Mouse (Mus musculus) embryo, embryonic 11 days (tissue): ENCODE results near the gene Cd177.
"Not testable (repeated sequence)": the region's sequence is repeated elsewhere in the genome, so short reads cannot be mapped to it uniquely, and the experiment has no call there.

Experiments used
- DNase-seq: peaks from one replicate; pipeline ENCODE4 v3.0.0-alpha.2; 2015

The Cd177 gene

DNA sequence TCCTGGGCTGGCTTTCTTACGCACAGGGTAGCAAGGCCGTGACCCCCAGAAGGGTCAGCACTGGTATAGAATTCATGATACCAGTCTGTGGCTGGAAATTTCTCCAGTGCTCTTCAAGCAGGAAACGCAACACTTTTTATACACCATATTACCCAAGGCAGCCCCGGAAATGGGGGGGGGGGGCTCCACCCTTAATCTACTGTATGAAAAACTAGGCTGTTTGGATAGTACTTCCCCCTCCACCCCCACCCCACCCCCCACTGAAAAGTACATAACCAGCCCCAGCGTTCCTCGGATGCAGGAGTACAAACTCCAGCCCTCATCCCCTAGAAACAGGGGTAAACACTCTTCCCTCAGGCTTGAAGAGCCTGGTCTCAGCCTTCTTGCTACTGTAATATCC, at the start of gene Cd177:
TSS of gene Cd177 (minus strand) at position 101 of the 400 bp plus-strand sequence.
- no peak for DNase-seq

GRCm38 (mm10) chr7:24809041-24809440, 48.9 kb upstream of the Cd177 start:
- no peak for DNase-seq

DNA sequence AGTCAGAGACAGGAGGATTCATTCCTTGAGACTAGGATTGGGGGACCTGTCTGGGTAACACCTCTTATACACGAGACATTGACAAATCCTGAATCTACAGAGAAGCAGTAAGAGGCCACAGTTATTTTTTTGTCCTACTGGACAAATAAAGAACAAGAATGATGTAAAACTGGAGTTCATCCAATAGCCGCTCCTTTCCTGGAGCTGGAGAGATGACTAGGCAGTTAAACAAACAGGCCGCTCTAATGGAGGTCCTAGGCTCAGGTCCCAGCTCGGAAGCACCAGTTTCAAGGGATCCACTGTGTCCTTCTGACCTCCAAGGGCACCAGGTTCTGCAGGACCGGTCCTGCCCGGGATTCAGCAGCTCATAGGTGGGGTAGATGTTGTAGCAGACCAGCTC, 44.7 kb upstream of the Cd177 start:
- no peak for DNase-seq

- no peak for DNase-seq
These were observed 42.1 kb upstream of the Cd177 start for GRCm38 (mm10) chr7:24802149-24802767.

- DNase-seq = no peak
These were observed 37.8 kb upstream of the Cd177 start for GRCm38 (mm10) chr7:24797918-24798317.

GRCm38 (mm10) chr7:24776918-24777317, 16.8 kb upstream of the Cd177 start, which contains the start of gene Ceacam10:
Gene Ceacam10 (plus strand): TSS chr7:24777206.
- DNase-seq = not testable (repeated sequence)

DNA sequence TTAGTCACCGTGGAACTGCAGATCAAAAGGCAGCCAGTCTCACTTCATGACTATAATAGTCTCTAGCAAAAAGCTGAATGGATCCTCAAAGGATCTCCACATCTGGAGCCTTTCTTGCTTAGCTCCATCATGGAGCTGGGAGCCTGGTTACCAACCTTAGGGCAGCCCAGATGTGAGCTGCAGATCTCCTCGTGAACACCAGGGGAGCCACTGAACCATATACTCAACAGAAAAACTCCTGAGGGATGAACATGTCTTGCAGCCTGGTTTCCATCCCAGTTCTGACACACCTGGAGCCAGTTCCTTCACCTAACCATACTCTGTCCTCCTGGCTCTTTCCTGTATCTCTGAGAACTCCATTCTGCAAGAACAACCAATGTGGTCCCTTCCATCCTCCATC, 16.0 kb upstream of the Cd177 start:
- no peak for DNase-seq

DNA sequence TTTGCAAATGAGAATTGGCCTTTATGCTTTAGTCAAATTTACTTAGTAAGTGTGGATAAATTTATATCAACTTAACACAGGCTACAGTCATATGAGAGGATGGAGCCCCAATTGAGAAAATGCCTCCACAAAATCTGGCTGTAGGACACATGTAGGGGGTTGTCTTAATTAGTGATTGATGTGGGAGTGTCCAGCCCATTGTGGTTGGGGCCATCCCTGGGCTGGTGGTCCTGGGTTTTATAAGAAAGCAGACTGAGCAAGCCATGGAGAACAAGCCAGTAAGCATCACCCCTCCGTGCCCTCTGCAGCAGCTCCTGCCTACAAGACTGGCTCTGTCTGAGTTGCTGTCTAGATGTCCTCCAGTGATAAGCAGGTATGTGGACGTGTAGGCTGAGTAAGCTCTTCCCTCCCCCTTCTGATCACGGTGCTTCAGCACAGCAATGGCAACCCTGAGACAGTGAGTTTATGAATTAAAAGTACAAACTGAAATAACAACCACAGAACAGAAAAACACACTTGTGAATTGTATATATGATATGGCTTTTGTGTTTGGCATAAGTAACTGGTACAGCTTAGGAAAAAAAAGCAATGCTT, 13.9 kb upstream of the Cd177 start:
- no peak for DNase-seq

- no peak for DNase-seq
These were observed 11.2 kb upstream of the Cd177 start for GRCm38 (mm10) chr7:24771361-24771760.

- no peak for DNase-seq
These were observed 2.5 kb upstream of the Cd177 start for GRCm38 (mm10) chr7:24762574-24762973.

DNA sequence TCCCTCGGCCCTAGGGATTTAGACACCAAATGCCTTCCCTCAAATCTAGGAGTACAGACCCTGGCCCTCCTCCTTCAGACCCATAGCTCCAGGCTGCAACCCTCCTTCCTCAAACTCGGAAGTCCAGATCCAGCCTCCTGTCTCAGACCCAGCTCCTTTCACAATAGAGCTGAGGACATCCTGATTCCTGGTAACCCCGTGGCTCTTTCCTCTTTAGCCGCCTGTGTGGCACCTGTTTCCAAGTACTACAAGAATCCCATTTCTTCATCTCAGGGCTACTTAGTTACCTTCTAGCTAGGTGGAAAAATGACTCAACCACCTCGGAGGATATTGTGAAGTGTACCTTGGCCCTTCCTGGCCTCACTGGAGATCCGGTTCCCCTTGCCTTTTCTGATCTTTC, 1.1 kb upstream of the Cd177 start:
- no peak for DNase-seq

GRCm38 (mm10) chr7:24758520-24758919, 1.6 kb downstream of the Cd177 start:
- DNase-seq = no peak

- no peak for DNase-seq
These were observed 6.6 kb downstream of the Cd177 start for GRCm38 (mm10) chr7:24753476-24753875.

GRCm38 (mm10) chr7:24751610-24752009, 8.5 kb downstream of the Cd177 start:
- DNase-seq = no peak

DNA sequence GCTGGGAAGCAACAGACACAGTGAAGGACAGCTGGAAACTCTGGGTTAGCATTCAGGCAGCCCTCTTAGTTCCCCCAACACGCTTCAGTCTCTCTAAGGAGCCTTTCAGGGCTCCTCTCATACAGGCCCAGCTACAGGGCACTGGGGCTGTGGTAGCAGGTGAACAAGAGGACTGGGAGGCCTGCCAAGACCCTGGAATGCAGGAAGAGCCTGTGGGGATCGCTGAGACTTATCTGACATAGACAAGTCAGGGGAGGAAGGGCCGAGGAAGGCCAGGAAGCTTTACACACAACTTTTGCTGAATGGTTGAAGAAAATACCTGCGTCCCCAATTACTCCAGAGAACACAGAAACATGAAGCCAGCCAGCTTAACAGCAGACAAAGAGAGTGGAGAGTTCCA, 9.4 kb downstream of the Cd177 start:
- no peak for DNase-seq

DNA sequence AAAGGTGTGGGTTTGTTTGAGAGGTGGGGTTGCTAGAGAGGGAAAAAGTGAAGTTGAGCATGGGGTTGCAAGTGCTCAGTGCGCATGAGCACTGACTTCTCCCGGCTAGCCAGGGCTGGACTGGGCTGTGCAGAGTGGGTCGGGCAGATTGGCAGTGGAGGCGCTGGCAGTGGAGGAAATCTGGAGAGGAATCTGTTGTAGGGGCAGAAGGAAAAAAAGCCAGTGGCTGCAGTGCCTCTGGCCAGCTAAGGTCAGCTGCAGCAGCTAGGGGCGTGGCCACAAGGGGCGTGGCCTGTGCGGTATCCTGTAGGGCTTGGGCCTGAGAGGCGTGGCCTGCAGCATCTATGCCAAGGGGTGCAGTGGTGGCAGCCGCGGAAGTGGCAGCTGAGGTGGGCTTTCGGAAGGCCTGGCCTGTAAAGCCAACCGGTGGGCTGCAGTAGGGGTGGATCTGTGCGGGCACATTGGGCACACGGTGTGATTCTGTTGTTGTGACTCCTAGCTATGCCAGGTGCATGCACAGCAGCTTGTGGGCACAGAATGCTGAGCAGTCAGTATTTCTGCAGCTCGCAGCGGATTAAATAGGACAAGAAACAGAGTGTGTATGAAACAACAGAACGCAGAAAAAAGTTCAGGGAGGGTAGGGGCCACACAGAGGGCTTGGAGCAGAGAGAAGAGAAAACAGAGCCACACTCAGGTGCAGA, 24.0 kb downstream of the Cd177 start:
- DNase-seq = peak; percentile 73

GRCm38 (mm10) chr7:24726808-24727207, 33.3 kb downstream of the Cd177 start, which contains the start of gene Gm4763:
Gene Gm4763 (minus strand): TSS chr7:24726908.
- DNase-seq = not testable (repeated sequence)

- no peak for DNase-seq
These were observed 45.1 kb downstream of the Cd177 start for GRCm38 (mm10) chr7:24715039-24715438.

GRCm38 (mm10) chr7:24708832-24709292, 51.2 kb downstream of the Cd177 start, which contains the start of gene BC049730:
Gene BC049730 (plus strand): TSS chr7:24709242.
- no peak for DNase-seq

DNA sequence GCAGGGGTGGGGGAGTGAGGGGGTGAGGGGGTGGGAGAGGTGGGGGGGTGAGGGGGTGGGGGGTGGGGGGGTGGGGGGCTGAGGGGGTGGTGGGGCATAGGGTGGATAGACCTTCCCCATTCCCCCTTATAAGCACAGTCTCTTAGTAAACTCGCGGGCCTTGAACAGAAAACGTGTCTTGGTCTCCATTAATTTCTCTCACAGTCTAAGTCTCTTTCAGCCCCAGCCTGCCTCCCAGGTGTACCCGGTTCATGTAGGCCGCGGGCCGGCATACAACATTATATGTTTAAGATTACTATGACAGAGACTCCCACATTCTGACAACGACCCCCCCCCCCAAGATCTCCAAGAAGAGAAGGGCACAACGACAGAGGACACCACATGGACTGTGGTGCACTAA, 57.3 kb downstream of the Cd177 start:
- not testable (repeated sequence) for DNase-seq

DNA sequence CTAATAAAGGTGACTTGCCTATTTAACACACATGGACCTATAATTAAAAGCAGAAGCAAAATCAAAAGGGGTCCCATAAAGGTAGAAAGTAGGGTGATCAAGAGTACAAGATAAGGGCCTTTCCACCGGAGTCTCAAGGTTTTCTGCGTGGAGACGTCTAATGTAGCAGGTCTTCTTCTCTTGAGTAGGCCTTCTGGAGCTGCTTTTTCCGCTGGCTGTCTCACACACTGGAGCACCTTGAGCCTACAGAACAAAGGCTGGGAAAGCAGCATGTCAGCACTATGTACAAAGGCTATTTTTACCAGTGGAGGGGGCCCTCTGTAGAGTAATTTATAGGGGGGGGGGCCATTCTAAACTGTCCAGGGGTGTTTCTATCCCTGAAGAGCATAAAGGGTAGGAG, 62.2 kb downstream of the Cd177 start:
- not testable (repeated sequence) for DNase-seq
